Mouse (Mus musculus): ENCODE data around the gene B4galt5. TPM values are rescaled to one million over a fixed set of nuclear protein-coding genes. Genes with fewer than 3 reads are reported as not detected.
"Not testable (repeated sequence)": the region's sequence is repeated elsewhere in the genome, so short reads cannot be mapped to it uniquely, and the experiment has no call there.

The B4galt5 gene
- 10.1 and 13.9 TPM in 2 replicates for polyA plus RNA-seq (2015; fragmentation: Nextera tagmentation; extraction: Ambion mirVana)

DNA sequence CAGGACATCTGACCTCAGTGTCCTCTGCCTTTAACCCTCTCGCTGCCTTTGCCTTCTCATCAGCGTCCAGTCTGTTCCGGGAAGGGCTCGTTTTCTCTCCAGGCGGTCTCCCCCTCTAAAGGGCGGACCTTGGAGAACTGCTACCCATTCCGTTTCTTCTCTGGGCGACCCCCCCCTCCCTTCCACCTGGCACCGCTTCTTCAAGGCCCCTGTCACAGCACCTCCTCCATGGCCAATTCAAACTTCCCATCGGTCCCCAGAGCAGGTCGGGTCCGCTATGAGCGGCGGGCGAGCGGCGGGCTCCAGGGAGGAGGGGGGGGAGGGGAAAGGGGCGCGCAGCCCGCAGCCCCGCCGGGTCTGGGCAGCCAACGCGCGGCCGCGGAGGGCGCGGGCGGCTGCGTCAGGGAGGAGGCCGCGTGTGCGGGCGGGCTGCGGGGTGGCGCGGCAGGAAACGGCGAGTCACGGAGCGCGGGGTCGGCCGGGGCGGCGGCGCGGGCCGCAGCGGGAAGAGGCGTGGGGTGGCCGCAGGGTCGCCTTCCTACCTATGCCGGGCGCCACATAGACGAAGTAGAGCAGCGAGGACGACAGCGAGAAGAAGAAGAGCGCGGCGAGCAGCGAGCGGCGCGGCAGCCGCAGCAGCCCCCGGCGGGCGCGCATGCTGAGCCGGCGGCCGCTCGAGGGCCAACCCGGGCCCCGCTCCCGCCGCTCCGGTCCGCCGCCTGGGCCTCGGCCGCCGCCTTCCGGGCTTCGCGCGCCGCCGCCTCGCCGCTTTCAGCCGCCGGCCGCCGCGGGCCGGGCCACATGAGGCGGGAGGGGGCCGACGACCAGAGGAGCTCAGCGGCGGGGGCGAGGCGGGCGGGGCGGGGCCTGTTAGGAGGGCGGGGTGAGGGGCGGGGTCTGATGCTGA lies at the start of gene B4galt5:
TSS of gene B4galt5 (minus strand) at position 808 of the 907 bp plus-strand sequence.
- no peak; the same call in 1 of the 2 replicates for ATAC-seq (ENCODE audit: low FRiP score, low read depth)
- Histone ChIP-seq H3K4me3 (peak within 1 kb of the TSS; percentile 84), H3K27ac (peak within 1 kb of the TSS; percentile 72), H3K36me3 (no peaks in the 10 kb centered on the region), H3K4me2 (replicated peaks) (peak within 1 kb of the TSS; percentile 92), H3K9ac (peak within 1 kb of the TSS; percentile 90), H3K9me3 (no peaks in the 10 kb centered on the region), H3K4me1 (peaks cover 25% of the 10 kb centered on the region), H3K27me3 (peaks cover 8% of the 10 kb centered on the region)
- 1% methylated on average over 49 of the region's 111 CpGs for WGBS

DNA sequence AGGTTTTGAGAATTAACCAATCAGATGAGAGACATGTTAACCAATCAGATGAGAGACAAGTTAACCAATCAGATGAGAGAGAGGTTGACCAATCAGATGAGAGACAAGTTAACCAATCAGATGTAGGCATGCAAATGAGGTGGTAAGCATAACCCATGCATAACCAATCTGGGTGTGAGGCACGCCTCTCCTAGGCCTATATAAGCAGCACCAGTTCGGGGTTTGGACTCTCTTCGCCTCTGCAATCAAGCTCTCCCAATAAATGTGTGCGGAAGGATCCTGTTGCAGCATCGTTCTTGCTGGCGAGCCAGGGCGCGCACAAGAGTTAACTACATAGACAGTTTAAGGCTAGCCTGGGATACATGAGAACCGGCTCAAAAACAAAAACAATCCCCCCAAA lies 47.4 kb upstream of the B4galt5 start:
- H3K27ac ChIP-seq; H3K4me1 ChIP-seq; ATAC-seq (ENCODE audit: low FRiP score, low read depth); H3K36me3 ChIP-seq; H3K4me3 ChIP-seq; H3K9ac ChIP-seq; H3K27me3 ChIP-seq; H3K9me3 ChIP-seq; H3K4me2 ChIP-seq (replicated peaks): not testable (repeated sequence)
- WGBS = 93% methylated on average over 9 of the region's 9 CpGs

DNA sequence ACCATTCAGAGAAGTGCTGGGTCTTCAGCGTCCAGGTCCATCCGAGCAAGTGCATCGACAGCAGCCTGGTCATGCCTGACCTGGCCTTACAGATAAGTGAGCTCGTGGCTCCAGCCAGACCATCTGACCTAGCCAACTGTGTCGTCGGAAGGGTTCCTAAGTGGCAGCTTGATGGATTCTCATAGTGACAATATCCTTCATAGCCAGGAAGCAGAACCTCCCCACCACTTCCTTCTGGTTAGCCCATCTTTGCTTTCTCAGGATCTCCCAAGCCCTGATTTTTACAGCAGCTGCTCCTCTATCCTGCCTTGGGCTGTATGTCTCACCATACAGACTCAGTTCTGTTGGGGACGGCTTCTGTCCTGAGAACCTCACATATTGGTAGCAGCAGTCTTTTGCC lies 45.4 kb upstream of the B4galt5 start:
- H3K4me1 ChIP-seq = no peaks in the 10 kb centered on the region
- ATAC-seq (ENCODE audit: low FRiP score, low read depth) = no peak
- H3K36me3 ChIP-seq = no peaks in the 10 kb centered on the region
- no peak overlapping the region for H3K4me2 ChIP-seq (replicated peaks)
- no peak overlapping the region for H3K27ac ChIP-seq
- H3K4me3 ChIP-seq = no peak overlapping the region
- 0 out of 2 replicates have a peak, but pooled peaks cover 3% of the 10 kb centered on the region for H3K9me3 ChIP-seq
- no peaks in the 10 kb centered on the region for H3K27me3 ChIP-seq
- H3K9ac ChIP-seq = no peak overlapping the region
- 84% methylated on average over 7 of the region's 7 CpGs for WGBS

DNA sequence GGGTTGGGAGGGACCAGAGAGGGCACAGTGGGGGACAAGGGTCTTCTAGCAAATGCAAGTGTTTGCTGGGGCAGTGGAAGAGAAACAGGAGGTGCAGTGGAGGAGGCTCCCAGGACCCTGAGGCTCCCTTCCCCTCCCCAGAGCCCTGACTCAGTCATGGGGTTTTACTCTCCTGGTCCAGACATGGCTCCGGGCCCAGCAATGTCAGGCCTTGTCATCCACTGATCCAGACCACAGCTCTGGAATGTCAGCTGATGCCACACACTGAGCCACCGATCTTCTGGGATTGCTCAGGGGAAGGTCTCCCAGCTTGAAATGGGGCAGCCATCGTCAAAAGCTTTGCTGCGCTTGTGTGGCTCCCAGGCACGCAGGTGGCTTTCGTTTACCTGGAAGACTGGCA lies 38.0 kb upstream of the B4galt5 start:
- H3K27me3 ChIP-seq = no peaks in the 10 kb centered on the region
- H3K4me3 ChIP-seq = no peak overlapping the region
- 68% methylated on average over 6 of the region's 6 CpGs for WGBS
- H3K4me1 ChIP-seq = no peaks in the 10 kb centered on the region
- no peaks in the 10 kb centered on the region for H3K9me3 ChIP-seq
- ATAC-seq (ENCODE audit: low FRiP score, low read depth) = no peak
- H3K36me3 ChIP-seq = no peaks in the 10 kb centered on the region
- no peak overlapping the region for H3K27ac ChIP-seq
- no peak overlapping the region for H3K9ac ChIP-seq
- no peak overlapping the region for H3K4me2 ChIP-seq (replicated peaks)

DNA sequence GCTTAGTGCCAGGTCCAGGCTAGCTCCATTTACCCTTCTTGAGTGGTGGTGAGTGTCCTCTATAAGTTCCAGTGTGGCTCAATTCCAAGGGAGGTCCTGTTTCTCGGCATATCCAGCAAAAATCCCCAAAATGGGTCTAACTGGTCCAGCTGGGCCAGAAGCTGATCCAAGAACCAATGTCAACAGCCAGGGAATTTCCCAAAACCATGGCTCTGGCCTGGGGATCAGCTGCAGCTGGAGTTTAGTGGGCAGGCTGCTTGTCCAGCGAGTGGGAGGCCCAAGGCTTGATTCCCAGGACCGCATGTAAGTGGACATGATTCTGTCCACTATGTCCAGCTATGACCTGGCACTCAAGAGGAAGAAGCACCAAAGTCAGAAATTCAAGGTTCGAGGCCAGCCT lies 37.5 kb upstream of the B4galt5 start:
- Histone ChIP-seq H3K9ac (no peak overlapping the region), H3K9me3 (no peaks in the 10 kb centered on the region), H3K36me3 (no peaks in the 10 kb centered on the region), H3K4me1 (no peaks in the 10 kb centered on the region), H3K27ac (no peak overlapping the region), H3K27me3 (no peaks in the 10 kb centered on the region), H3K4me2 (replicated peaks) (no peak overlapping the region), H3K4me3 (no peak overlapping the region)
- ATAC-seq (ENCODE audit: low FRiP score, low read depth) = no peak
- whole genome bisulfite sequencing = 85% methylated on average over 4 of the region's 4 CpGs

DNA sequence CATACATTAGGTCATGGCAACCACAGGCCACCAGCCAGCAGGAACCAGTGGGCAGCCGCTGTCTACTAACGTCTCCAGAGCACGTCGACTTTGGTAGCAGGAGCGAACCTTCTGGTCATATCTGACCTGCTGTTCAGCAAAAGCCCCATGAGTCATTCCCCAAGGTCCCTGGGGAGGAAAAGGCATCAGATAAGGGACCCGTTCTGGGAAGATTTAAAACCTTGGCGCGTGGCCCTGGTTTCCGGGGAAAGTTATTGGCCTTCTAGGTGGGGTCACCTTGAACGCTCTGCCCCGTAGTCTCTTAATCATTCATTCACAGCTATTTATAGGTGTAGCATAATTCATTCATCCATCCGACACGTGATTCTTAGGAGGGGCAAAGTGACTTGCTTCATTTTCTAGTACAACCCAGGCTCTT lies 34.7 kb upstream of the B4galt5 start:
- Histone ChIP-seq H3K9me3 (no peaks in the 10 kb centered on the region), H3K36me3 (no peaks in the 10 kb centered on the region), H3K9ac (no peak overlapping the region), H3K27me3 (no peaks in the 10 kb centered on the region), H3K4me1 (no peaks in the 10 kb centered on the region), H3K4me3 (no peak overlapping the region), H3K4me2 (replicated peaks) (no peak overlapping the region), H3K27ac (no peak overlapping the region)
- no peak for ATAC-seq (ENCODE audit: low FRiP score, low read depth)
- 78% methylated on average over 13 of the region's 13 CpGs for WGBS

DNA sequence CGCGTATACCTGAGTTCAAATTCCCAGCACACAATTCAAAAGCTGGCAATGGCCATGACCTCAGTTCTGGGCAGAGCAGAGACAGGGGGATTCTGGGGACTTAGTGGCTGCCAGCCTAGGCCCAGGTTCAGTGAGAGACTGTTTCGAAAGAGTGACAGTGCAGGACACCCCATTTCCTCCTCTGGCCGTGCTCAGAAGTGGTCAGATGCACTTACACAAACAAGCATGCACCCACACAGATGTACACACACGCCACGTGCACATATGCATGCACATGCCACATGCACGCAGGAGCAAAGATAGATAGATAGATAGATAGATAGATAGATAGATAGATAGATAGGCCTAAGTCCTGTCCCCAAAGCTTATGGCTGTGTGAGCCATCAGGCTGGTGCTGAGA lies 33.4 kb upstream of the B4galt5 start:
- Histone ChIP-seq H3K9me3 (no peaks in the 10 kb centered on the region), H3K27ac (no peak overlapping the region), H3K9ac (no peak overlapping the region), H3K4me1 (no peaks in the 10 kb centered on the region), H3K4me3 (no peak overlapping the region), H3K36me3 (no peaks in the 10 kb centered on the region), H3K4me2 (replicated peaks) (no peak overlapping the region), H3K27me3 (no peaks in the 10 kb centered on the region)
- no peak for ATAC-seq (ENCODE audit: low FRiP score, low read depth)
- WGBS = 90% methylated on average over 7 of the region's 7 CpGs

DNA sequence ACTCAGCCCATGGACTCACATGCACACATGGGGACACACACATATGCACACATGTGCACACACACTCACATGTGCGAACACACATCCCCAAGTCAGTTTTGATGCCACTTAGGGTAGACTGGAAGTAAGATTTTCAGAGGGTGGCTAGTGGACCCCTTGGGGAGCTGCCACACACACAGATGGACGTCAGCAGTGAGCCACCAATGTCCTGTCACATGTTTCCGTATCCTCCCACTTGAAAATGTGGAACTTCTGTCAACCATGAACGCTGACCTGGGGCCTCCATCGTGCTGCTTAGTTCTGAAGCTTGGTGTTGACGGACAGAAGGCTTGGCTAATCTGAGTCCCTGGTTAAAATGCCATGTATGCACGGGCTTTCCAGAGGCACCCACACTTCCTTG lies 32.6 kb upstream of the B4galt5 start:
- no peak overlapping the region for H3K9ac ChIP-seq
- no peaks in the 10 kb centered on the region for H3K4me1 ChIP-seq
- H3K9me3 ChIP-seq = no peaks in the 10 kb centered on the region
- no peaks in the 10 kb centered on the region for H3K36me3 ChIP-seq
- H3K4me2 ChIP-seq (replicated peaks) = no peak overlapping the region
- no peak overlapping the region for H3K4me3 ChIP-seq
- no peaks in the 10 kb centered on the region for H3K27me3 ChIP-seq
- H3K27ac ChIP-seq = no peak overlapping the region
- WGBS = 84% methylated on average over 7 of the region's 7 CpGs
- no peak for ATAC-seq (ENCODE audit: low FRiP score, low read depth)

DNA sequence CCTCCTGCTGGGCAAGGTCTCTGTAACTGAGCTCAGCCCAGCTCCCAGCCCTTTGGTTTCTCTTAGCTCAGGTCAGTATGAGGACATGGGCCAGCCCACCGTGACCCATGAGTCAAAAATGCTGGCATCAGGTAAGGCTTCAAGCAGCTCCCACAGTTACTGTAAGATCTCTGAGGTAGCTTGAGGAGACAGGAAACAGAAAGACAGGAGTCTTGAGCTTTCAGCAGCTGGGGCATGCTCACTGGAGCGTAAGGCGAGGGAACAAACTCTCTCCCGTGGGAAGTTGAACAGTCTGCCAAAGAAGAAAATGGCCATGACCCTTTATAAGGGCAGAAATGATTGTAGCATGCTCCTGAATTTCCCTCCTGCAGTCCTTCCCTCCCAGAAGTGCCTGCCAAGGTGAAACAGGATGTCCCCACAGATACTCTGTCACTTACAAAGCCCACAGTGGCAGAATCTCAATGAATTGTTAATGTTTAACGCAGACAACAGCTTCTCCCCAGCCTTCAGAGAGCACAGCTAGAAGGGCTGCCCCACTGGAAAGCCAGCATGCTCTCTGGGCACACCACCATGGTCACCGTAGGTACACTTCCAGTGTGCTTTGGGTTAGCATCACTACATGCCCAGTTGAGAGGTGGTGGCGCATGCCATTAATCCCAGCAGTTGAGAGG lies 31.8 kb upstream of the B4galt5 start:
- Histone ChIP-seq H3K4me3 (no peak overlapping the region), H3K4me1 (no peaks in the 10 kb centered on the region), H3K9ac (no peak overlapping the region), H3K27ac (no peak overlapping the region), H3K4me2 (replicated peaks) (no peak overlapping the region), H3K27me3 (no peaks in the 10 kb centered on the region), H3K36me3 (no peaks in the 10 kb centered on the region), H3K9me3 (no peaks in the 10 kb centered on the region)
- 66% methylated on average over 7 of the region's 7 CpGs for WGBS
- no peak for ATAC-seq (ENCODE audit: low FRiP score, low read depth)

DNA sequence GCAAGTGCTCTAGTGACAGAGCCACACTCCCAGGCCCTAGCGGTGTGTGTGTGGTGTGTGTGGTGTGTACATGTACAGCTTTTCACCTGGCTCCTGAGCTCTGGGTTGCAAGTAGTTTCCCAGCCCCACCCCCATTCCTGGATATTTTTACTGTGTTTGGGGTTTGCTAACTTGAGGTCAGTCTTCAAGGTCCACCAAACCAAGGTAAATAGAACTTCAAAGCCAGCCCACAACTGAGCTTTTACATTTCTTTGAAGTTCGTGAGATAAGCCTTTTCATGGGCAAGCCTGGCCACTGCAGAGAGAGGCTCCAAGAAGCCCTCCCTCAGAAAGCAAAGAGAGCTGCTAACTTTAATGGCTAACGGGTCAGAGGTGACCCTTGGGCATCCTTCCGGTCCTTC lies 30.0 kb upstream of the B4galt5 start:
- 26% methylated on average over 4 of the region's 4 CpGs for WGBS
- Histone ChIP-seq H3K9me3 (no peaks in the 10 kb centered on the region), H3K27ac (no peak overlapping the region), H3K9ac (no peak overlapping the region), H3K4me3 (no peak overlapping the region), H3K4me1 (no peaks in the 10 kb centered on the region), H3K27me3 (no peaks in the 10 kb centered on the region), H3K4me2 (replicated peaks) (no peak overlapping the region), H3K36me3 (no peaks in the 10 kb centered on the region)
- ATAC-seq (ENCODE audit: low FRiP score, low read depth) = no peak

DNA sequence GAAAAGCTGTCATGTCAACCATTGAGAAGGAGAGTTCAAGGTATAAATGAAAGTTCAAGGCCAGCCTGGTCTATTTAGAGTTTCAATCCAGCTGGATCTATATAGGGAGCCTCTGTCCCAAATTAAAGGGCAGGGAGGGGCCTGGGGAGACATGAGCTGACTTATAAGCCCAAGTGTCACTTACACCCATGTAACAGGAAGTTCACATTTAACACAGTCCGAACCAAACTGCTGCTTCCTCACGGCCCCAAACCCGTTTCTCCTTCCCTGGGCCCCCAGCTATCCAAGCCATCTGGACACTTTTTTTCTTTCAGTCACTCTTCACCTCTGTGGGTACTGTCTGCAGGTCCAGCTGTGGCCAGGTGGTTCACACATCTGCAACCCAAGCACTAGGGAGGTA lies 28.7 kb upstream of the B4galt5 start:
- 29% methylated on average over 3 of the region's 3 CpGs for WGBS
- no peak overlapping the region for H3K4me2 ChIP-seq (replicated peaks)
- H3K9me3 ChIP-seq = no peaks in the 10 kb centered on the region
- no peaks in the 10 kb centered on the region for H3K27me3 ChIP-seq
- no peak overlapping the region for H3K27ac ChIP-seq
- no peak overlapping the region for H3K9ac ChIP-seq
- no peaks in the 10 kb centered on the region for H3K36me3 ChIP-seq
- no peak for ATAC-seq (ENCODE audit: low FRiP score, low read depth)
- H3K4me1 ChIP-seq = 0 out of 2 replicates have a peak, but pooled peaks cover 5% of the 10 kb centered on the region
- no peak overlapping the region for H3K4me3 ChIP-seq

DNA sequence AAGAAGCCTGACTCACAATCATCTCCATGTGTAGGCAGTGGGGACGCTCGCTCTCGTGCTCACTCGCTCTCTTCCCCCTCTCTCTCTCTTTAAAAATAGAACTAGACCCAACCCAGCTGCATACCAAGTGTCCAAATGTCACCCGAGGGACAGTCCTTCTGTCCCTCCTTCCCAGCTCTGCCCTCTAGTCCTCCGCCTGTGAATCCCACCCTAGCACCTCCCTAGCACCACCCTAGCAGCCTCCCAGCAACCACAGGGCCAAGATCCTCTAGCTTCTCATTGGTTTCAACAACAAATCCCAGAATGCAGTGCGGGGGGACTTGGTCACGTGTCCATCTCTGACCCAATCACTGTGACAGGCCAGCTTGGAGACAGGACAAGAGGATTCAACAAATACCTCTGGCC lies 27.2 kb upstream of the B4galt5 start:
- H3K27ac ChIP-seq = no peak overlapping the region

More for the DNA sequence above, 27.2 kb upstream of the B4galt5 start:
- Histone ChIP-seq H3K4me3 (no peak overlapping the region), H3K4me1 (0 out of 2 replicates have a peak, but pooled peaks cover 5% of the 10 kb centered on the region), H3K36me3 (no peaks in the 10 kb centered on the region), H3K27me3 (no peaks in the 10 kb centered on the region), H3K9ac (no peak overlapping the region), H3K4me2 (replicated peaks) (no peak overlapping the region), H3K9me3 (no peaks in the 10 kb centered on the region)
- ATAC-seq (ENCODE audit: low FRiP score, low read depth) = no peak
- WGBS = 75% methylated on average over 8 of the region's 8 CpGs
